Mouse (Mus musculus) testis, adult 2 months (tissue): ENCODE results near the gene Med26. TPM values are rescaled to one million over a fixed set of nuclear protein-coding genes. Genes with fewer than 3 reads are reported as not detected.

ENCODE experiments used
- H3K27ac ChIP-seq: fragments of 200-500 bp; 2 replicates; pipeline ENCODE4 v1.5.1; 2012; ENCODE audit warnings: low read depth, low read length; ENCODE audit not compliant: control insufficient read depth, insufficient read depth
- H3K27me3 ChIP-seq: fragments of 200-500 bp; 2 replicates; pipeline ENCODE4 v1.6.1; 2012; ENCODE audit warnings: mild to moderate bottlenecking, low read length, moderate library complexity; ENCODE audit not compliant: control insufficient read depth, insufficient read depth
- H3K36me3 ChIP-seq: fragments of 200-500 bp; 2 replicates; pipeline ENCODE4 v1.6.1; 2012; ENCODE audit warnings: mild to moderate bottlenecking, low read length; ENCODE audit not compliant: control insufficient read depth, insufficient read depth
- H3K4me1 ChIP-seq: fragments of 200-500 bp; 2 replicates; pipeline ENCODE4 v1.6.1; 2012; ENCODE audit warnings: low read length; ENCODE audit not compliant: control insufficient read depth, insufficient read depth
- H3K4me3 ChIP-seq: fragments of 200-500 bp; 2 replicates; pipeline ENCODE4 v1.5.1; 2012; ENCODE audit warnings: low read depth, mild to moderate bottlenecking, low read length, moderate library complexity, mixed read lengths; ENCODE audit not compliant: control insufficient read depth
- CTCF ChIP-seq: fragments of 200-500 bp; IDR thresholded peaks from 2 replicates; pipeline ENCODE4 v1.5.1; 2012; ENCODE audit warnings: low read depth, mild to moderate bottlenecking, inconsistent platforms, low read length, moderate library complexity; ENCODE audit not compliant: control insufficient read depth, insufficient read depth, insufficient replicate concordance
- POLR2A ChIP-seq: fragments of 200-500 bp; IDR thresholded peaks from 2 replicates; pipeline ENCODE4 v1.6.1; 2012; ENCODE audit warnings: low read depth, mild to moderate bottlenecking, inconsistent platforms, low read length, moderate library complexity; ENCODE audit not compliant: control insufficient read depth
- polyA plus RNA-seq: library from polyadenylated mRNA; depleted of rRNA; stranded (reverse); fragments of >200 nt; gene quantifications from 2 replicates; pipeline ENCODE4 v1.2.3, GENCODE M21; 2012; rRNA removed

The Med26 gene
- polyA plus RNA-seq = 80.0 and 95.3 TPM in 2 replicates

GRCm38 (mm10) chr8:72547802-72548643 lies at the start of gene Med26:
Med26 (minus strand) TSS chr8:72548270.
- peak; percentile 96 for TF ChIP-seq POLR2A
- TF ChIP-seq CTCF = no peak
- Histone ChIP-seq H3K4me1 (peaks cover 3% of the 10 kb centered on the region), H3K27ac (peak within 1 kb of the TSS; percentile 98)

GRCm38 (mm10) chr8:72590198-72590597 lies 42.1 kb upstream of the Med26 start:
- no peak for TF ChIP-seq POLR2A
- no peak for TF ChIP-seq CTCF
- H3K4me3 ChIP-seq = no peak overlapping the region
- no peaks in the 10 kb centered on the region for H3K27me3 ChIP-seq
- no peaks in the 10 kb centered on the region for H3K4me1 ChIP-seq
- H3K36me3 ChIP-seq = no peaks in the 10 kb centered on the region
- no peak overlapping the region for H3K27ac ChIP-seq

More at GRCm38 (mm10) chr8:72547802-72548643, at the start of gene Med26:
- peak within 1 kb of the TSS; percentile 89 for H3K4me3 ChIP-seq
- H3K36me3 ChIP-seq = peaks cover 7% of the 10 kb centered on the region
- no peaks in the 10 kb centered on the region for H3K27me3 ChIP-seq

GRCm38 (mm10) chr8:72589286-72589685 lies 41.2 kb upstream of the Med26 start:
- Histone ChIP-seq H3K27ac (no peak overlapping the region), H3K36me3 (no peaks in the 10 kb centered on the region), H3K4me3 (no peak overlapping the region), H3K27me3 (no peaks in the 10 kb centered on the region), H3K4me1 (no peaks in the 10 kb centered on the region)
- TF ChIP-seq CTCF = no peak
- TF ChIP-seq POLR2A = no peak

DNA sequence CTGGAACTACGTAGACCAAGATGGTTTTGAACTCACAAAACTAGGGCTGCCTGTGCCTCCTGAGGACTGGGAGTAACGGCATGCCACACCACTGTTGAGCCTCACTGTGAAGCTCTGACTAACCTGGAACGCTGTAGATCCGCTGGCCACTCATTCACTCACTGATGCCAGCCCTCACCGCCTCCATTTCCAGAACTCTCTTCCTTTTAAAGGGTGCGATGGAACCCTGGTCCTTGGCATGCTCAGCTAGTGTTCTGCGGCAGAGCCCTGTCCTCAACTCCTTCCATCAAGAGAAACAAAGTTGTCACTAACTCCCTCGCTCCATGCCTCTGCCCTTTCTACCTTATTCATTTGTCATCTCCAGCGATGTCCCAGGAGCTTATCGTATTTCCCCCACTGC lies 40.8 kb upstream of the Med26 start:
- Histone ChIP-seq H3K27ac (no peak overlapping the region), H3K27me3 (no peaks in the 10 kb centered on the region), H3K4me3 (no peak overlapping the region), H3K36me3 (no peaks in the 10 kb centered on the region), H3K4me1 (no peaks in the 10 kb centered on the region)
- no peak for TF ChIP-seq CTCF
- no peak for TF ChIP-seq POLR2A

DNA sequence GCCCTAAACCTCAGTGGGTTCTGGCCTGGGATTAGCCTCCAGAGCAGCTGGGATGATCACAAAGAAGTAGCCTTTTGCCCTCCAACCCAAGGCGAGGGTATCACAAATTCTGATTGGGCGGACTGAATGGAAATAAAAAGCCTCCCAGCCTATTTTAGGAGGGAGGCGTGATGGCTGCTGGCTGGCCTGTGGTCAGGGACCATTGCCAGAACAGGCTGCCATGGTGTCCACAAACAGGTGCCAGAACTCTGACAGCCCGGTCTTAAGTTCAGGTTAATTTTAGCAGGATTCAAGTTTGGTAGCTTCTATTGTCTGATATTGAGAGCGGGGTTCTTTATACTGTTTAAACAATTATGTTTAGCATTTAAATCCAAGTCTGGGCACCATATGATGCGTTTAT lies 39.7 kb upstream of the Med26 start:
- Histone ChIP-seq H3K4me3 (no peak overlapping the region), H3K27me3 (no peaks in the 10 kb centered on the region), H3K27ac (no peak overlapping the region), H3K4me1 (no peaks in the 10 kb centered on the region; the same call in 1 of the 2 replicates), H3K36me3 (no peaks in the 10 kb centered on the region)
- TF ChIP-seq POLR2A (no peak), CTCF (no peak)

- no peaks in the 10 kb centered on the region for H3K36me3 ChIP-seq
- no peak for TF ChIP-seq POLR2A
- no peak for TF ChIP-seq CTCF
Measured at GRCm38 (mm10) chr8:72584390-72584789, 36.3 kb upstream of the Med26 start.

DNA sequence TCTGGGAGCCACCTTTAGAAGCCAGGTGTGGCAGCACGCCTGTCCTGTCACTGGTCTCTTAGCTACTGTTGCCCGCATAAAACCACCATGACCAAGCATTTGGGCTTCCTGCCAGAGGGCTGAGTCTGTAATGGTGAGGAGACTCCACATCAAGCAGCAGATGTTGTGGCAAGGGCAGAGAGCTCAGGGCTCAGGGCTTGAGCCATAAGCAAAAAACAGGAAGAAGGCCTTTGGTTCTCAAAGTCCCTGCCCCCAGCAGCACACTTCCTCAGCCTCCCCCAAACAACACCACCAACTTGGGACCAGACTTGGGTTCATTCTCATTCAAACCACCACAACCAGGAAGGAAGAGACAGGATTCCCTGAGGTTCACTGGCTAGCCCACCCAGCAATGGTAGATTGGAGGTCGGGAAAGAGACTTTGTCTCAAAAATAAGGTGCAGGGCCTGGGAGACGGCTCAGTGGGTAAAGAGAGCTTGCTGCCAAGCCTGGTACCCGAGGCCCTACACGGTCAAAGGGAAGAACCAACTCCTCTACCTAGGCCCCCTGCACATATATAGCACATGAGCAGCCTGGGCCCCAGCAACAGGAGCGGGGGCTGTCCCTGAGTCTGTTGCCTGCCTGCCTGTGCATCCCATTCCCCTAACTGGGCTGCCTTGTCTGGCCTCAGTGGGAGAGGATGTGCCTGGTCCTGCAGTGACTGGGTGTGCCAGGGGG lies 35.1 kb upstream of the Med26 start:
- H3K27me3 ChIP-seq = no peaks in the 10 kb centered on the region
- H3K27ac ChIP-seq = no peak overlapping the region
- no peak overlapping the region for H3K4me3 ChIP-seq
- H3K36me3 ChIP-seq = no peaks in the 10 kb centered on the region
- H3K4me1 ChIP-seq = no peaks in the 10 kb centered on the region; the same call in 1 of the 2 replicates
- TF ChIP-seq POLR2A (no peak), CTCF (no peak)

More at GRCm38 (mm10) chr8:72584390-72584789, 36.3 kb upstream of the Med26 start:
- Histone ChIP-seq H3K27ac (no peak overlapping the region), H3K4me1 (no peaks in the 10 kb centered on the region; the same call in 1 of the 2 replicates), H3K27me3 (no peaks in the 10 kb centered on the region), H3K4me3 (no peak overlapping the region)
